Comparison of ENCODE assay signal across 8 mouse cellular contexts in the genomic region with DNA sequence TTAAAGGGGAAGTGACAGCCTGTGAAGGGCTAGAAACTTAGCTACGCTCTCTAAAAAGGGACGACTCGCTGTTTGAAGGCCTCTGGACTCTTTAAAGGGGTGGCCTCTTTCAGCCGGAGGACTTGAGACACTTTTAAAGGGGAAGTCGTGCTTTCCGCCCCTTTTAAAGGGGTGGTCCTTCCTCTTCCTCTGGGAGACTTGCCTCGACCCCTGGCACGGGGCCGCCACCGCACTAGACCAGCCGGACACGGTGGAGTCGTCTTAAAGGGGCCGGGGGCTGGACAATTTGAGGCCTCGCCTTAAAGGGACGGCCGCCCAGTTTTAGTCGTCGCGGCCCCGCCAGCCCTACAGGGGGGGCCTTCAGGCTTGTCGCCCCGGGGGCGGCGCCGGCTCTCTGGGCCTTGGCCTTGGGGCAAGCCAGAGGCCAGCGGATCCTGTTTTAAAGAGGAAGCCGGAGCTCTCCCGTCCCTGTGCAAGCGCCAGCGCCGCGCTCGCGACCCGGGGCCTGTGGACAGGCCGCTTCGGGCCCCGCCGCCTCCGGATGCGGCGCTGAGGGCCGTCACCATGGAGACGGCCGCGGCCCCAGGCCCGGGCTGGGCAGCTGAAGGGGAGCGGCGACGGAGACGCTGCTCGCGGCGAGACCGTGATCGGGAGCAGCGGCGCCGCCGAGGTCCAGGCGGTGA. TPM values are rescaled to one million over a fixed set of nuclear protein-coding genes. Genes with fewer than 3 reads are reported as not detected.
DNase-seq lines count a peak whose midpoint lies in the region; ATAC-seq lines count a peak whose summit lies in the region.

A gene (plus strand): TSS at position 565 of the 683 bp plus-strand sequence.

- peak; percentile 98 for DNase-seq in adrenal gland, adult 8-10 months
- DNase-seq in embryo, embryonic 11.5 days (ENCODE audit: low read depth, low spot score), result peak; percentile 89
- DNase-seq in gastrocnemius, postnatal 25 days, result peak; percentile 98
- DNase-seq in left cerebral cortex, adult 9 months (ENCODE audit: low spot score in 2 of 2), result peak; percentile 92 to 97
- peak; percentile 91 for DNase-seq in right cerebral cortex, postnatal 25 days
- DNase-seq in T-cell, adult 2 months (ENCODE audit: low spot score), result no peak

- H3K36me3 ChIP-seq in megakaryocyte, embryonic 14.5 days (replicated peaks; ENCODE audit: low read length), result peaks cover 75% of the 10 kb centered on the region

- H3K4me1 ChIP-seq in megakaryocyte, embryonic 14.5 days, result peaks cover 72% of the 10 kb centered on the region

- peak within 1 kb of the TSS; percentile 97 for H3K4me3 ChIP-seq in megakaryocyte, embryonic 14.5 days (replicated peaks)

- ATAC-seq in inflammation-experienced regulatory T-cells, adult 6 months, result peak; percentile 27

- no peaks in the 10 kb centered on the region for H3K9me3 ChIP-seq in megakaryocyte, embryonic 14.5 days

- H3K27me3 ChIP-seq in megakaryocyte, embryonic 14.5 days (replicated peaks), result no peaks in the 10 kb centered on the region

RNA-seq across cellular contexts. Expression of the gene that starts here (rescaled TPM):
- total RNA-seq in adrenal gland, adult 8-10 months (2022), result 10 to 100 TPM; 64.6 to 98.2 (median 75.6) TPM
- total RNA-seq in gastrocnemius, postnatal 25 days (2021), result 10 to 100 TPM; 15.8 to 16.8 TPM
- polyA plus RNA-seq in inflammation-experienced regulatory T-cells, adult 6 months (2017; shearing (Covaris generic)), result 10 to 100 TPM; 17.7 to 30.0 (median 19.5) TPM
- 237 and 322 TPM in 2 replicates for polyA plus RNA-seq in megakaryocyte, embryonic 14.5 days (2012; ENCODE audit: insufficient read depth, low replicate concordance)
